Mouse (Mus musculus): Measurements from ENCODE around the gene Hp.
A peak's percentile ranks its signal among the peaks of the same experiment; 100 is the strongest.

The Hp gene

GRCm38 (mm10) chr8:109563881-109564280 lies 15.1 kb downstream of the Hp start:
- DNase-seq (ENCODE audit: low spot score) = no peak

GRCm38 (mm10) chr8:109551663-109552062 lies 27.3 kb downstream of the Hp start:
- DNase-seq (ENCODE audit: low spot score) = no peak

GRCm38 (mm10) chr8:109544049-109544448 lies 34.9 kb downstream of the Hp start:
- no peak for DNase-seq (ENCODE audit: low spot score)

GRCm38 (mm10) chr8:109542748-109543519 lies 36.0 kb downstream of the Hp start:
- no peak for DNase-seq (ENCODE audit: low spot score)

GRCm38 (mm10) chr8:109542165-109542564 lies 36.8 kb downstream of the Hp start:
- DNase-seq (ENCODE audit: low spot score) = no peak

GRCm38 (mm10) chr8:109536703-109537102 lies 42.3 kb downstream of the Hp start:
- DNase-seq (ENCODE audit: low spot score) = peak; percentile 49

GRCm38 (mm10) chr8:109535140-109535990 lies 43.6 kb downstream of the Hp start:
- DNase-seq (ENCODE audit: low spot score) = peak; percentile 22
